Mouse (Mus musculus) liver, postnatal 0 days (tissue): ENCODE measurements around the gene Oscp1.

ENCODE experiments used
- CTCF ChIP-seq: sonication (generic); IDR thresholded peaks from 2 replicates; pipeline ENCODE4 v1.5.1; 2016; ENCODE audit warnings: antibody characterized with exemption, low read depth
- EP300 ChIP-seq: IDR thresholded peaks from 2 replicates; pipeline ENCODE4 v1.6.1; 2016; ENCODE audit warnings: antibody characterized with exemption, low read depth, mild to moderate bottlenecking

DNA sequence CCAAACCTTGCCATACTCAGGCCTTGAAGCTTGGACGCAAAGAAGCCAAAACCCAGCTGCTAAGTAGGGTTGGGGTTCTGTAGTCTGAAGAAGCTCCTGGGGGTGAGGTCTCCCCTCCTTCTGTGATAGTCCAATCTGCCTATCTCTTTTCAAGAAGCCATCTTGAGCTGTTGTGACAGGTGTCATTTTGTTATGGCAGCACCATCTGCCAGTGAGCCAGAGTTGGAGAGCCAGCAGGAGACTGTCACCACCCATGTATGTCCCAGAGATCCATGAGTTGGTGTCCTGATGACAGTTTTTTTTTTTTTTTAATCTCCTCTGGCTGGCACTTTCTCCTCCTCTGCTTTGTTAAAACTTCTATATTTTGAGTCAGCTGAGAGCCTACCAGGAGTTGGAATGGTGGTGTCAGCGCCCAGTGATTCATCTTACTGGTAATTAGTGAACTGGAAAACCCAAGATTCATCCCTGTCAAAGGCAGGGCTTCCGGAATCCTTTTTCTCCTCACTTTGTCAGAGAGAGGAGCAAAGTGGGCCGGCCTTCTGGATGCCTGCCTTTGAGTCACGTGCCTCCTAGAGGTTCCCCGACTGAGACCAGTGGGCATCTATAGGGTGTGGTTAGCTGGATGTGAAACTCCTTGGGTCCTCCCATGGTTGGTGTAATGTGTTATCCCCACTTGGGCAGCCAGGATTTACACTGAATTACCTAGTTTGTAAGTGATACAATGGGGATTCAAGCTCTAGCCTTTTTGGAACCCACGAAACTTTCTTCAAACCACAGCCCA is 43.9 kb downstream of the Oscp1 start:
- TF ChIP-seq CTCF = no peak
- TF ChIP-seq EP300 = no peak
